8 mouse cellular contexts compared by ENCODE assay signal in genomic region chr7:44384716-44385059, GRCm38 (mm10). TPM values are rescaled to one million over a fixed set of nuclear protein-coding genes. Genes with fewer than 3 reads are reported as not detected.
DNase-seq lines count a peak whose midpoint lies in the region; ATAC-seq lines count a peak whose summit lies in the region.

No protein-coding gene starts in this region.

- H3K9ac ChIP-seq in kidney, embryonic 14.5 days (ENCODE audit: low read depth, low read length), result peak overlapping the region; percentile 47; the same call in 1 of the 2 replicates
- peak overlapping the region; percentile 83 for H3K9ac ChIP-seq in hindbrain, embryonic 14.5 days
- H3K9ac ChIP-seq in midbrain, embryonic 14.5 days (replicated peaks; ENCODE audit: low read length), result peak overlapping the region; percentile 70

- no peaks in the 10 kb centered on the region for H3K36me3 ChIP-seq in kidney, embryonic 14.5 days (ENCODE audit: control insufficient read depth, insufficient read depth, low read length)
- no peaks in the 10 kb centered on the region for H3K36me3 ChIP-seq in embryonic facial prominence, embryonic 10.5 days (replicated peaks)
- H3K36me3 ChIP-seq in hindbrain, embryonic 14.5 days (replicated peaks; ENCODE audit: control insufficient read depth, insufficient read depth), result no peaks in the 10 kb centered on the region
- no peaks in the 10 kb centered on the region for H3K36me3 ChIP-seq in midbrain, embryonic 14.5 days (ENCODE audit: control insufficient read depth, insufficient read depth, low read length)

- peak overlapping the region; percentile 74 for H3K4me2 ChIP-seq in kidney, embryonic 14.5 days (replicated peaks; ENCODE audit: low read depth, low read length)
- H3K4me2 ChIP-seq in hindbrain, embryonic 14.5 days (replicated peaks), result peak overlapping the region; percentile 97
- peak overlapping the region; percentile 96 for H3K4me2 ChIP-seq in midbrain, embryonic 14.5 days (ENCODE audit: low read length)

- peak overlapping the region; percentile 44 for H3K4me3 ChIP-seq in kidney, embryonic 14.5 days (ENCODE audit: low read length)
- peak overlapping the region; percentile 69 for H3K4me3 ChIP-seq in embryonic facial prominence, embryonic 10.5 days
- peak overlapping the region; percentile 55 for H3K4me3 ChIP-seq in hindbrain, embryonic 14.5 days (replicated peaks; ENCODE audit: low read length)
- H3K4me3 ChIP-seq in midbrain, embryonic 14.5 days (replicated peaks; ENCODE audit: low read depth, low read length), result peak overlapping the region; percentile 53

- no peaks in the 10 kb centered on the region for H3K27me3 ChIP-seq in kidney, embryonic 14.5 days (ENCODE audit: control insufficient read depth, insufficient read depth, low read length)
- peaks cover 53% of the 10 kb centered on the region for H3K27me3 ChIP-seq in embryonic facial prominence, embryonic 10.5 days (replicated peaks; ENCODE audit: low read depth, poor library complexity, severe bottlenecking)
- H3K27me3 ChIP-seq in hindbrain, embryonic 14.5 days (ENCODE audit: control insufficient read depth, insufficient read depth, low read length), result no peaks in the 10 kb centered on the region
- H3K27me3 ChIP-seq in midbrain, embryonic 14.5 days (ENCODE audit: control insufficient read depth, insufficient read depth, low read length), result no peaks in the 10 kb centered on the region; the same call in 1 of the 2 replicates

- WGBS in kidney, embryonic 14.5 days, result 1% methylated on average over 17 of the region's 17 CpGs
- 0% methylated on average over 17 of the region's 17 CpGs for WGBS in embryonic facial prominence, embryonic 10.5 days
- WGBS in hindbrain, embryonic 14.5 days, result 3% methylated on average over 17 of the region's 17 CpGs
- under 1% methylated on average over 17 of the region's 17 CpGs for WGBS in midbrain, embryonic 14.5 days

- no peak overlapping the region for H3K27ac ChIP-seq in kidney, embryonic 14.5 days (ENCODE audit: low read depth, low read length)
- H3K27ac ChIP-seq in embryonic facial prominence, embryonic 10.5 days (replicated peaks), result peak overlapping the region; percentile 48; the same call in 1 of the 2 replicates
- H3K27ac ChIP-seq in hindbrain, embryonic 14.5 days, result no peak overlapping the region
- H3K27ac ChIP-seq in midbrain, embryonic 14.5 days (replicated peaks; ENCODE audit: low read depth, low read length), result 0 out of 2 replicates have a peak overlapping the region, but pooled peaks have one; percentile 20

- peaks cover 2% of the 10 kb centered on the region; the same call in 1 of the 2 replicates for H3K4me1 ChIP-seq in kidney, embryonic 14.5 days (ENCODE audit: control insufficient read depth, insufficient read depth, low read length)
- peaks cover 15% of the 10 kb centered on the region for H3K4me1 ChIP-seq in embryonic facial prominence, embryonic 10.5 days
- peaks cover 7% of the 10 kb centered on the region; the same call in 1 of the 2 replicates for H3K4me1 ChIP-seq in hindbrain, embryonic 14.5 days (replicated peaks; ENCODE audit: control insufficient read depth, insufficient read depth, low read length)
- 0 out of 2 replicates have a peak, but pooled peaks cover 8% of the 10 kb centered on the region for H3K4me1 ChIP-seq in midbrain, embryonic 14.5 days (ENCODE audit: control insufficient read depth, insufficient read depth, low read length)

- DNase-seq in kidney, postnatal 4 days, result no peak
- no peak for DNase-seq in embryonic facial prominence, embryonic 10.5 days (ENCODE audit: low spot score)
- DNase-seq in hindbrain, embryonic 14.5 days (ENCODE audit: low spot score), result no peak
- no peak for DNase-seq in midbrain, embryonic 14.5 days
- no peak for DNase-seq in urinary bladder, postnatal 4 days (ENCODE audit: low spot score in 2 of 2)
- DNase-seq in cerebellum, adult 9-10 months, result no peak
- DNase-seq in frontal cortex, postnatal 25 days (ENCODE audit: low spot score in 2 of 2), result no peak

- no peaks in the 10 kb centered on the region for H3K9me3 ChIP-seq in kidney, embryonic 14.5 days (ENCODE audit: control insufficient read depth, low read length)
- H3K9me3 ChIP-seq in embryonic facial prominence, embryonic 10.5 days, result no peaks in the 10 kb centered on the region
- H3K9me3 ChIP-seq in hindbrain, embryonic 14.5 days (ENCODE audit: control insufficient read depth, low read length), result no peaks in the 10 kb centered on the region
- H3K9me3 ChIP-seq in midbrain, embryonic 14.5 days (ENCODE audit: control insufficient read depth, low read length), result no peaks in the 10 kb centered on the region

- ATAC-seq in kidney, embryonic 14.5 days (ENCODE audit: low FRiP score, low TSS enrichment), result peak; percentile 62
- ATAC-seq in hindbrain, embryonic 14.5 days (ENCODE audit: low FRiP score), result peak; percentile 62
- ATAC-seq in midbrain, embryonic 14.5 days (ENCODE audit: low FRiP score, low TSS enrichment), result peak; percentile 57; the same call in 1 of the 2 replicates

RNA-seq across cellular contexts. Expression of gene Syt3, which starts 0.8 kb away (rescaled TPM):
- polyA plus RNA-seq in kidney, embryonic 14.5 days (2014; fragmentation: Nextera tagmentation; extraction: Ambion mirVana), result 1.4 and 2.3 TPM in 2 replicates
- 1.8 and 2.4 TPM in 2 replicates for polyA plus RNA-seq in embryonic facial prominence, embryonic 10.5 days (2016; fragmentation: Nextera tagmentation; extraction: Ambion mirVana)
- 61.8 and 70.8 TPM in 2 replicates for polyA plus RNA-seq in hindbrain, embryonic 14.5 days (2014; fragmentation: Nextera tagmentation; extraction: Ambion mirVana)
- polyA plus RNA-seq in midbrain, embryonic 14.5 days (2014; fragmentation: Nextera tagmentation; extraction: Ambion mirVana), result 39.5 and 48.5 TPM in 2 replicates

RNA-seq across cellular contexts. Expression of gene 1700008O03Rik, which starts 0.9 kb away (rescaled TPM):
- polyA plus RNA-seq in kidney, embryonic 14.5 days (2014; fragmentation: Nextera tagmentation; extraction: Ambion mirVana), result 1.0 and 1.5 TPM in 2 replicates
- 1.1 and 1.9 TPM in 2 replicates for polyA plus RNA-seq in embryonic facial prominence, embryonic 10.5 days (2016; fragmentation: Nextera tagmentation; extraction: Ambion mirVana)
- polyA plus RNA-seq in hindbrain, embryonic 14.5 days (2014; fragmentation: Nextera tagmentation; extraction: Ambion mirVana), result 2.1 and 2.8 TPM in 2 replicates
- 1.7 and 1.9 TPM in 2 replicates for polyA plus RNA-seq in midbrain, embryonic 14.5 days (2014; fragmentation: Nextera tagmentation; extraction: Ambion mirVana)

RNA-seq across cellular contexts. Expression of gene Lrrc4b, which starts 44.1 kb away (rescaled TPM):
- 0.50 and 0.70 TPM in 2 replicates for polyA plus RNA-seq in kidney, embryonic 14.5 days (2014; fragmentation: Nextera tagmentation; extraction: Ambion mirVana)
- polyA plus RNA-seq in embryonic facial prominence, embryonic 10.5 days (2016; fragmentation: Nextera tagmentation; extraction: Ambion mirVana), result 0.68 and 1.1 TPM in 2 replicates
- 26.4 and 26.5 TPM in 2 replicates for polyA plus RNA-seq in hindbrain, embryonic 14.5 days (2014; fragmentation: Nextera tagmentation; extraction: Ambion mirVana)
- 28.4 and 39.0 TPM in 2 replicates for polyA plus RNA-seq in midbrain, embryonic 14.5 days (2014; fragmentation: Nextera tagmentation; extraction: Ambion mirVana)

Comparison
In these comparisons a context has a peak if more than half of its experiments do, and no peak if none do; other contexts are left out.
1. H3K27ac ChIP-seq: peak in embryonic facial prominence, embryonic 10.5 days (single experiment) and midbrain, embryonic 14.5 days (single experiment); none in kidney, embryonic 14.5 days (single experiment) and hindbrain, embryonic 14.5 days (single experiment).
2. RNA of gene Syt3, which starts 0.8 kb away (polyA plus RNA-seq): 61.8 to 70.8 TPM in hindbrain, embryonic 14.5 days and 39.5 to 48.5 TPM in midbrain, embryonic 14.5 days; 1.8 to 2.4 TPM in embryonic facial prominence, embryonic 10.5 days and 1.4 to 2.3 TPM in kidney, embryonic 14.5 days; every median in the first group is over 10 times any median in the second.
3. RNA of gene Lrrc4b, which starts 44.1 kb away (polyA plus RNA-seq): 28.4 to 39.0 TPM in midbrain, embryonic 14.5 days and 26.4 to 26.5 TPM in hindbrain, embryonic 14.5 days; 0.68 to 1.1 TPM in embryonic facial prominence, embryonic 10.5 days and 0.50 to 0.70 TPM in kidney, embryonic 14.5 days; every median in the first group is over 10 times any median in the second.
4. Peak in every context shown above with its lines, with median percentiles within 50 percentile points of each other: ATAC-seq, H3K4me2 ChIP-seq, H3K4me3 ChIP-seq and H3K9ac ChIP-seq.